Mouse (Mus musculus): ENCODE results near the gene Nkx1-1. TPM values are rescaled to one million over a fixed set of nuclear protein-coding genes. Genes with fewer than 3 reads are reported as not detected.

Gene Nkx1-1
- not detected for polyA plus RNA-seq (2012; fragmentation: generic; extraction: Trizol)

GRCm38 (mm10) chr5:33433201-33434138, at the start of gene Nkx1-1:
Gene Nkx1-1, minus strand, starts transcription at chr5:33433976.

Other genes with a start within 250 kb of the Nkx1-1 start
- 100 to 1,000 TPM in 1 of 2 experiments, 10 to 100 TPM in 1; 22.5 to 546 TPM for gene Spon2, start 215.5 kb downstream of the Nkx1-1 start, polyA plus RNA-seq (2012; fragmentation: generic; extraction: Trizol)
- 100 to 1,000 TPM; 142 to 242 TPM for gene Ctbp1, start 159.0 kb downstream of the Nkx1-1 start, polyA plus RNA-seq (2012; fragmentation: generic; extraction: Trizol)
- 100 to 1,000 TPM in 1 of 2 experiments, 10 to 100 TPM in 1; 30.6 to 112 TPM for gene Maea, start 98.5 kb downstream of the Nkx1-1 start, polyA plus RNA-seq (2012; fragmentation: generic; extraction: Trizol)
- gene Uvssa, start 55.4 kb downstream of the Nkx1-1 start, polyA plus RNA-seq (2012; fragmentation: generic; extraction: Trizol): 1 to 10 TPM in 1 of 2 experiments, under 1 TPM in 1; 0.41 to 2.8 TPM
- 10 to 100 TPM; 31.8 to 32.1 TPM for gene Fam53a, start 195.7 kb upstream of the Nkx1-1 start, polyA plus RNA-seq (2012; fragmentation: generic; extraction: Trizol)
- under 1 TPM; 0.08 to 0.34 TPM for gene Gm9903, start 195.9 kb upstream of the Nkx1-1 start, polyA plus RNA-seq (2012; fragmentation: generic; extraction: Trizol)
- gene Slbp, start 218.6 kb upstream of the Nkx1-1 start, polyA plus RNA-seq (2012; fragmentation: generic; extraction: Trizol): 10 to 100 TPM in 1 of 2 experiments, 1 to 10 TPM in 1; 7.8 to 18.3 TPM
- 100 to 1,000 TPM in 1 of 2 experiments, 10 to 100 TPM in 1; 56.2 to 109 TPM for gene Tacc3, start 224.2 kb upstream of the Nkx1-1 start, polyA plus RNA-seq (2012; fragmentation: generic; extraction: Trizol)
- gene Tmem129, start 224.4 kb upstream of the Nkx1-1 start, polyA plus RNA-seq (2012; fragmentation: generic; extraction: Trizol): 10 to 100 TPM in 1 of 2 experiments, 1 to 10 TPM in 1; 8.9 to 21.3 TPM